Comparison of ENCODE assay signal across 8 mouse cellular contexts in the genomic region with DNA sequence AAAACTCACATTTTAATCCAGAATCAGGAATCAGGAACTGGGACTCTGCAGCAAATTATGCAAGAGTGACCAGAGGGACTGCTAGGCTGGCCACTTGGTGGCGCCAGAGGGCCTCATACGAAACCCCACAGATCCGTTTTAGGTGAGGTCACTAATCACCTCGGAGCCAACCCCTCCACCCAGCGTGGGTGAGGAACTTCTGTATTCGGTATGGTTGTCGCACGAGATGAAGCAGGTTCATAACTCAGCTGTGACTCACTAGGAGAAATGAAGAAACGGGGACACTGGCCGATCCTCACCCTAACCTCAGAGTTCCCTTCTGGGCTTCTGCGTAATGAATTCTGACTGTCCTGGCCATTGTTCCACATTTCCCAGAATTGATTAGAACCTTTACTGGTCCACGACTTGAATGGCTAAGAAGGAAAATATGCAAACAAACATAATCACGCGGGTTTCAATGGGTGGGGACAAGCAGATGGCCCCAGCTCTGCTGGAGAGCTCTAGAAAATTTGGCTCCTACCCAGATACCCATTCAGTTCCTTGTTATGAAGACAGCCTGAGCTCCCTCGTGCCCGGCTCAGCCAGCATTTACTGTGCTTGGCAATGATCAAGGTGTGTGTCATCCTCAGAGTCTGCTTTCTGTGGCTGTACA.
DNase-seq lines count a peak whose midpoint lies in the region; ATAC-seq lines count a peak whose summit lies in the region.

No protein-coding gene starts in this region.

- DNase-seq in NIH3T3 (ENCODE audit: low read depth) = peak; percentile 96
- DNase-seq in forebrain, embryonic 14.5 days (ENCODE audit: low spot score) = peak; percentile 70
- peak; percentile 85 to 88 for DNase-seq in heart, postnatal 14 days
- peak; percentile 48 to 79 for DNase-seq in layer of hippocampus, postnatal 25 days (ENCODE audit: extremely low spot score in 1 of 2, low spot score in 1 of 2)
- DNase-seq in right cerebral cortex, postnatal 36 days (ENCODE audit: low spot score in 2 of 2) = peak; percentile 59 to 64

- peaks cover 6% of the 10 kb centered on the region; the same call in 1 of the 2 replicates for H3K9me3 ChIP-seq in forebrain, embryonic 14.5 days (replicated peaks; ENCODE audit: control insufficient read depth, low read length)

- no peak overlapping the region for H3K27ac ChIP-seq in forebrain, embryonic 14.5 days (ENCODE audit: low read depth, low read length)

- H3K4me3 ChIP-seq in forebrain, embryonic 14.5 days (ENCODE audit: low read depth, low read length) = no peak overlapping the region

- no peaks in the 10 kb centered on the region for H3K27me3 ChIP-seq in forebrain, embryonic 14.5 days (replicated peaks; ENCODE audit: control insufficient read depth, insufficient read depth, low read length)

- ATAC-seq in cerebellum, adult (ENCODE audit: insufficient number of reproducible peaks, low FRiP score, low TSS enrichment) = 0 out of 2 replicates have a peak, but pooled peaks have one; percentile 10
- ATAC-seq in forebrain, embryonic 14.5 days = peak; percentile 55; the same call in 1 of the 2 replicates
- peak; percentile 100 for ATAC-seq in megakaryocyte progenitor cell, adult 5-6 weeks (replicated peaks; ENCODE audit: poor library complexity)
- no peak for ATAC-seq in erythroid progenitor cell, adult 5-6 weeks (replicated peaks; ENCODE audit: low FRiP score, poor library complexity, severe bottlenecking)

- WGBS in forebrain, embryonic 14.5 days = 35% methylated on average over 16 of the region's 16 CpGs

- intact Hi-C loops in heart, postnatal 14 days (cut with DNase I) = loop anchor here (1.0 to 10.0 kb wide), 2 partner anchors 149 to 358 kb away; partner anchors contain the start of gene Thbs2

- peak overlapping the region; percentile 26 for H3K4me2 ChIP-seq in forebrain, embryonic 14.5 days (ENCODE audit: low read length)

- H3K36me3 ChIP-seq in forebrain, embryonic 14.5 days (ENCODE audit: control insufficient read depth, insufficient read depth, low read length) = no peaks in the 10 kb centered on the region

- H3K4me1 ChIP-seq in forebrain, embryonic 14.5 days (ENCODE audit: control insufficient read depth, insufficient read depth, low read length) = no peaks in the 10 kb centered on the region

- H3K9ac ChIP-seq in forebrain, embryonic 14.5 days (ENCODE audit: low read length) = no peak overlapping the region
